Mouse (Mus musculus): ENCODE measurements at regions not wholly inside any gene's neighbourhood (a gene's known extent, or its start where the extent isn't known, plus 50 kb on each side); places are given as distances from the start of the nearest gene placed in this dataset.

DNA sequence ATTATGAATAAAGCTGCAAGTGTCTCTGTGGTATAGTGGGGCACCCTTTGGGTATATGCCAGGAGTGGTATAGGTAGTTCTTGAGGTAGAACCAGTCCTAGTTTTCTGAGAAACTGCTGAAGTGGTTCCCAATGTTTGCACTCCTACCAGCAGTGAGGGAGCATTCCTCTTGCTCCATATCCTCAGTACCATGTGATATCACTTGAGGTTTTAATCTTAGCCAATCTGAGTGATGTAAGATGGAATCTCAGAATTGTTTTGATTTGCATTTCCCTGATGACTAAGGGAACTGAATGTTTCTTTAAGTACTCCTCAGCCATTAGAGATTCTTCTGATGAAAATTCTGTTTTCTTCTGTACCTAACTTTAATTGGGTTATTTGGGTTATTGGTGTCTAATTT is 690.5 kb downstream of the Plod2 start:
- no peak for TF ChIP-seq POLR2A (IDR thresholded peaks at IDR 0.05; ENCODE audit: control insufficient read depth, extremely low read depth, insufficient read depth, low read length, poor library complexity)
- no peak for TF ChIP-seq CTCF (IDR thresholded peaks at IDR 0.05; ENCODE audit: borderline replicate concordance, control insufficient read depth, extremely low read depth, insufficient read depth, low read length, poor library complexity)
